ENCODE assay signal across 13 mouse cellular contexts in genomic region chr17:37047981-37048380, GRCm38 (mm10). TPM values are rescaled to one million over a fixed set of nuclear protein-coding genes. Genes with fewer than 3 reads are reported as not detected.
DNase-seq lines count a peak whose midpoint lies in the region; ATAC-seq and TF ChIP-seq lines count a peak whose summit lies in the region.
"Had no signal": no experiment of that assay in that cellular context is flagged by ENCODE, and none has a peak within 500 bp of the region (broad histone marks: within the 10 kb centered on the region; RNA-seq: fewer than 3 reads in every experiment).

No protein-coding gene starts in this region.

- peaks cover 66% of the 10 kb centered on the region for H3K27me3 ChIP-seq in liver, postnatal 0 days (ENCODE audit: insufficient read depth, low read length)
- H3K27me3 ChIP-seq in liver, embryonic 11.5 days (replicated peaks; ENCODE audit: control insufficient read depth, insufficient read depth, low read length), result peaks cover 70% of the 10 kb centered on the region
- no peaks in the 10 kb centered on the region for H3K27me3 ChIP-seq in hindbrain, embryonic 14.5 days (ENCODE audit: control insufficient read depth, insufficient read depth, low read length)

- TF ChIP-seq EP300 in liver, postnatal 0 days (IDR thresholded peaks at IDR 0.05; ENCODE audit: low read depth), result no peak

- peaks cover 13% of the 10 kb centered on the region for H3K4me1 ChIP-seq in liver, postnatal 0 days (ENCODE audit: insufficient read depth)
- peaks cover 10% of the 10 kb centered on the region; the same call in 1 of the 2 replicates for H3K4me1 ChIP-seq in liver, embryonic 11.5 days (replicated peaks; ENCODE audit: control insufficient read depth, insufficient read depth, low read length)
- H3K4me1 ChIP-seq in hindbrain, embryonic 14.5 days (replicated peaks; ENCODE audit: control insufficient read depth, insufficient read depth, low read length), result peaks cover 51% of the 10 kb centered on the region

- ATAC-seq in liver, postnatal 0 days, result no peak
- ATAC-seq in liver, embryonic 11.5 days (replicated peaks; ENCODE audit: low FRiP score), result no peak
- no peak for ATAC-seq in hindbrain, embryonic 14.5 days (ENCODE audit: low FRiP score)

- no peak for DNase-seq in liver, postnatal 0 days
- DNase-seq in liver, embryonic 11.5 days (ENCODE audit: low spot score), result no peak
- peak; percentile 87 for DNase-seq in brain, adult 2 months (ENCODE audit: low read depth, low spot score)
- peak; percentile 67 for DNase-seq in hindbrain, embryonic 14.5 days (ENCODE audit: low spot score)
- DNase-seq in retina, embryonic 14.5 days (ENCODE audit: low spot score), result peak; percentile 53
- no peak for DNase-seq in ovary, postnatal 10 days (ENCODE audit: low spot score)
- no peak for DNase-seq in heart, postnatal 36 days
- no peak for DNase-seq in lung, postnatal 4 days
- DNase-seq: adrenal gland, adult 8-10 months; heart, postnatal 10 days had no signal

- TF ChIP-seq CTCF in liver, postnatal 0 days (IDR thresholded peaks at IDR 0.05; ENCODE audit: low read depth), result peak; percentile 50

- 29% methylated on average over 3 of the region's 3 CpGs for WGBS in liver, postnatal 0 days (ENCODE audit: insufficient replicate concordance)
- 20% methylated on average over 3 of the region's 3 CpGs for WGBS in liver, embryonic 11.5 days
- WGBS in hindbrain, embryonic 14.5 days, result 22% methylated on average over 3 of the region's 3 CpGs

- no peak overlapping the region for H3K9ac ChIP-seq in liver, postnatal 0 days (replicated peaks)
- no peak overlapping the region for H3K9ac ChIP-seq in liver, embryonic 11.5 days (ENCODE audit: low read depth, low read length)
- peak overlapping the region; percentile 99 for H3K9ac ChIP-seq in hindbrain, embryonic 14.5 days

- H3K36me3 ChIP-seq in liver, postnatal 0 days (replicated peaks; ENCODE audit: insufficient read depth, low read length), result no peaks in the 10 kb centered on the region
- no peaks in the 10 kb centered on the region for H3K36me3 ChIP-seq in liver, embryonic 11.5 days (ENCODE audit: control insufficient read depth, insufficient read depth, low read length)
- H3K36me3 ChIP-seq in hindbrain, embryonic 14.5 days (replicated peaks; ENCODE audit: control insufficient read depth, insufficient read depth), result no peaks in the 10 kb centered on the region; the same call in 1 of the 2 replicates

- no peak overlapping the region for H3K4me2 ChIP-seq in liver, postnatal 0 days (ENCODE audit: low read depth, low read length)
- H3K4me2 ChIP-seq in liver, embryonic 11.5 days, result no peak overlapping the region
- H3K4me2 ChIP-seq in hindbrain, embryonic 14.5 days (replicated peaks), result peak overlapping the region; percentile 89

- H3K4me3 ChIP-seq in liver, postnatal 0 days (ENCODE audit: low read depth, low read length), result no peak overlapping the region
- H3K4me3 ChIP-seq in liver, embryonic 11.5 days (ENCODE audit: low read depth, low read length), result no peak overlapping the region
- peak overlapping the region; percentile 96 for H3K4me3 ChIP-seq in hindbrain, embryonic 14.5 days (replicated peaks; ENCODE audit: low read length)

- no peaks in the 10 kb centered on the region for H3K9me3 ChIP-seq in liver, postnatal 0 days (ENCODE audit: low read length)
- H3K9me3 ChIP-seq in liver, embryonic 11.5 days (ENCODE audit: control insufficient read depth, low read length), result no peaks in the 10 kb centered on the region
- H3K9me3 ChIP-seq in hindbrain, embryonic 14.5 days (ENCODE audit: control insufficient read depth, low read length), result no peaks in the 10 kb centered on the region

- intact Hi-C loops in heart, postnatal 36 days (cut with DNase I), result loop anchor here (2.0 to 5.0 kb wide), 4 partner anchors 45 to 206 kb away; partner anchors contain the start of gene Trim31

- H3K27ac ChIP-seq in liver, postnatal 0 days (ENCODE audit: low read depth), result no peak overlapping the region
- no peak overlapping the region for H3K27ac ChIP-seq in liver, embryonic 11.5 days (ENCODE audit: low read depth, low read length)
- H3K27ac ChIP-seq in hindbrain, embryonic 14.5 days, result peak overlapping the region; percentile 97
- H3K27ac ChIP-seq: macrophage had no signal

RNA-seq across cellular contexts. Expression of gene Gabbr1, which starts 2.2 kb away (rescaled TPM):
- 0.41 and 0.46 TPM in 2 replicates for polyA plus RNA-seq in liver, postnatal 0 days (2015; fragmentation: Nextera tagmentation; extraction: Ambion mirVana)
- polyA plus RNA-seq in liver, embryonic 11.5 days (2014; fragmentation: Nextera tagmentation; extraction: Ambion mirVana), result 2.9 and 3.9 TPM in 2 replicates
- 114 and 117 TPM in 2 replicates for polyA plus RNA-seq in hindbrain, embryonic 14.5 days (2014; fragmentation: Nextera tagmentation; extraction: Ambion mirVana)
- 1 to 10 TPM; 8.6 to 9.4 TPM for total RNA-seq in heart, postnatal 36 days (2021)

RNA-seq across cellular contexts. Expression of gene Mog, which starts 24.8 kb away (rescaled TPM):
- not detected in 2 replicates for polyA plus RNA-seq in liver, postnatal 0 days (2015; fragmentation: Nextera tagmentation; extraction: Ambion mirVana)
- polyA plus RNA-seq in liver, embryonic 11.5 days (2014; fragmentation: Nextera tagmentation; extraction: Ambion mirVana), result 0.14 TPM in 1 of 2 replicates, not detected in the other
- polyA plus RNA-seq in hindbrain, embryonic 14.5 days (2014; fragmentation: Nextera tagmentation; extraction: Ambion mirVana), result 2.2 and 3.1 TPM in 2 replicates
- not detected for total RNA-seq in heart, postnatal 36 days (2021)
- total RNA-seq: adrenal gland, adult 8-10 months; heart, postnatal 10 days had no signal
- polyA plus RNA-seq: macrophage; small intestine, adult 2 months had no signal

RNA-seq across cellular contexts. Expression of gene Olfr90, which starts 40.3 kb away (rescaled TPM):
- not detected in 2 replicates for polyA plus RNA-seq in liver, postnatal 0 days (2015; fragmentation: Nextera tagmentation; extraction: Ambion mirVana)
- not detected in 2 replicates for polyA plus RNA-seq in liver, embryonic 11.5 days (2014; fragmentation: Nextera tagmentation; extraction: Ambion mirVana)
- not detected in 2 replicates for polyA plus RNA-seq in hindbrain, embryonic 14.5 days (2014; fragmentation: Nextera tagmentation; extraction: Ambion mirVana)
- not detected for total RNA-seq in heart, postnatal 36 days (2021)
- total RNA-seq: adrenal gland, adult 8-10 months; heart, postnatal 10 days; left cerebral cortex, adult 18-20 months had no signal
- polyA plus RNA-seq: macrophage; small intestine, adult 2 months had no signal

RNA-seq across cellular contexts. Expression of gene Zfp57, which starts 47.0 kb away (rescaled TPM):
- 1.4 and 2.3 TPM in 2 replicates for polyA plus RNA-seq in liver, postnatal 0 days (2015; fragmentation: Nextera tagmentation; extraction: Ambion mirVana)
- polyA plus RNA-seq in liver, embryonic 11.5 days (2014; fragmentation: Nextera tagmentation; extraction: Ambion mirVana), result 28.3 and 28.8 TPM in 2 replicates
- 225 and 236 TPM in 2 replicates for polyA plus RNA-seq in hindbrain, embryonic 14.5 days (2014; fragmentation: Nextera tagmentation; extraction: Ambion mirVana)
- 1 to 10 TPM; 1.0 to 1.8 TPM for total RNA-seq in heart, postnatal 36 days (2021)
- polyA plus RNA-seq: macrophage had no signal

RNA-seq across cellular contexts. Expression of gene Olfr91, which starts 50.1 kb away (rescaled TPM):
- not detected in 2 replicates for polyA plus RNA-seq in liver, postnatal 0 days (2015; fragmentation: Nextera tagmentation; extraction: Ambion mirVana)
- 0.06 TPM in 1 of 2 replicates, not detected in the other for polyA plus RNA-seq in liver, embryonic 11.5 days (2014; fragmentation: Nextera tagmentation; extraction: Ambion mirVana)
- not detected in 2 replicates for polyA plus RNA-seq in hindbrain, embryonic 14.5 days (2014; fragmentation: Nextera tagmentation; extraction: Ambion mirVana)
- not detected for total RNA-seq in heart, postnatal 36 days (2021)
- total RNA-seq: adrenal gland, adult 8-10 months; heart, postnatal 10 days; left cerebral cortex, adult 18-20 months had no signal
- polyA plus RNA-seq: macrophage; small intestine, adult 2 months had no signal

Comparison
In these comparisons a context has a peak if more than half of its experiments do, and no peak if none do; other contexts are left out.
1. DNase-seq: peak in brain, adult 2 months (single experiment), hindbrain, embryonic 14.5 days (single experiment) and retina, embryonic 14.5 days (single experiment); none in liver, postnatal 0 days (single experiment), liver, embryonic 11.5 days (single experiment), ovary, postnatal 10 days (single experiment), heart, postnatal 36 days (0 of 2) and lung, postnatal 4 days (0 of 2).
2. RNA of gene Gabbr1, which starts 2.2 kb away (polyA plus RNA-seq): 114 to 117 TPM in hindbrain, embryonic 14.5 days; 2.9 to 3.9 TPM in liver, embryonic 11.5 days and 0.41 to 0.46 TPM in liver, postnatal 0 days; every median in the first group is over 10 times any median in the second.